Mouse (Mus musculus): ENCODE data around the gene Gm11037.

DNA sequence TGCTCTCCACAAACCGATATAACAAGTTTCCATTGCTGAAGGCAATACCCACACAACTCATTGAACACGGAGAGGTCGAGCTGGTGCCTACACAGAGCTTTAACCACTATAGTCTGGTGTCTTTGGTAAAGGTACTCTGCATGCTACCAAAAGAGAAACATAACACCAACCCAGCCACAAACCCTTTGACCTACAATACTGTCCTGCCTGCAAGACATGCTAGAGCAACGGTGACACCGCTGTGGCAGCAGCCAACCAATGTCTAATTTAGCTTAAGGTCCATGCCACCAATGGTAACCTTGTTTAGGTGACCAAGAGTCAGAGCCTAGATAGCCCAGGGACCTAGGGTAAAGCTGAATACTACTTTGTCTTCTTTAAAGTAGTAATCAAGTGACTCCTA, 39.7 kb upstream of the Gm11037 start:
- no peak for TF ChIP-seq GATA1 (IDR thresholded peaks at IDR 0.05; ENCODE audit: borderline replicate concordance, low read length)
- TF ChIP-seq FLI1 (IDR thresholded peaks at IDR 0.05; ENCODE audit: low read length): no peak

Data from megakaryocyte, embryonic 14.5 days (primary cell).